Mouse (Mus musculus) heart, embryonic 12.5 days (tissue): ENCODE measurements around the gene Ugt1a9. TPM values are rescaled to one million over a fixed set of nuclear protein-coding genes. Genes with fewer than 3 reads are reported as not detected.

Source experiments
- ATAC-seq: fragments of 200-750 bp; cut with Nextera tagmentation; 2 replicates; pipeline ENCODE4 v1.8.0; 2017; ENCODE audit warnings: moderate TSS enrichment, moderate library complexity; ENCODE audit not compliant: insufficient number of reproducible peaks, low FRiP score
- H3K27ac ChIP-seq: fragments of 300-500 bp; sonication (generic); 2 replicates; pipeline ENCODE4 v1.5.1; 2016; ENCODE audit warnings: mild to moderate bottlenecking, moderate library complexity; ENCODE audit not compliant: poor library complexity, severe bottlenecking
- H3K27me3 ChIP-seq: fragments of 300-500 bp; sonication (generic); replicated peaks from 2 replicates; pipeline ENCODE4 v1.6.1; 2016; ENCODE audit warnings: mild to moderate bottlenecking, moderate library complexity
- H3K36me3 ChIP-seq: fragments of 300-500 bp; sonication (generic); 2 replicates; pipeline ENCODE4 v1.6.1; 2016; ENCODE audit warnings: mild to moderate bottlenecking, moderate library complexity
- H3K4me1 ChIP-seq: fragments of 300-500 bp; sonication (generic); replicated peaks from 2 replicates; pipeline ENCODE4 v1.6.1; 2016; ENCODE audit warnings: mild to moderate bottlenecking
- H3K4me2 ChIP-seq: fragments of 300-500 bp; sonication (generic); 2 replicates; pipeline ENCODE4 v1.6.1; 2016; ENCODE audit warnings: mild to moderate bottlenecking, moderate library complexity
- H3K4me3 ChIP-seq: fragments of 300-500 bp; sonication (generic); 2 replicates; pipeline ENCODE4 v1.5.1; 2016; ENCODE audit warnings: mild to moderate bottlenecking
- H3K9ac ChIP-seq: fragments of 300-500 bp; sonication (generic); 2 replicates; pipeline ENCODE4 v1.6.1; 2016; ENCODE audit warnings: mild to moderate bottlenecking, moderate library complexity
- H3K9me3 ChIP-seq: fragments of 300-500 bp; sonication (generic); replicated peaks from 2 replicates; pipeline ENCODE4 v1.6.1; 2016; ENCODE audit warnings: mild to moderate bottlenecking, moderate library complexity
- WGBS: fragments of 180-500 bp; shearing (Covaris S2); methylation state at CpG from one replicate; pipeline ENCODE4 v1.1.7; 2016; 5-methylcytosine and 5-hydroxymethylcytosine counted together
- polyA plus RNA-seq: library from polyadenylated mRNA; unstranded; fragments of >200 nt; fragmentation: Nextera tagmentation; extraction: Ambion mirVana; gene quantifications from 2 replicates; pipeline ENCODE4 v1.2.1, GENCODE M21; 2016

Ugt1a9 gene
- polyA plus RNA-seq, 1 experiment from 2014 or later = not detected

DNA sequence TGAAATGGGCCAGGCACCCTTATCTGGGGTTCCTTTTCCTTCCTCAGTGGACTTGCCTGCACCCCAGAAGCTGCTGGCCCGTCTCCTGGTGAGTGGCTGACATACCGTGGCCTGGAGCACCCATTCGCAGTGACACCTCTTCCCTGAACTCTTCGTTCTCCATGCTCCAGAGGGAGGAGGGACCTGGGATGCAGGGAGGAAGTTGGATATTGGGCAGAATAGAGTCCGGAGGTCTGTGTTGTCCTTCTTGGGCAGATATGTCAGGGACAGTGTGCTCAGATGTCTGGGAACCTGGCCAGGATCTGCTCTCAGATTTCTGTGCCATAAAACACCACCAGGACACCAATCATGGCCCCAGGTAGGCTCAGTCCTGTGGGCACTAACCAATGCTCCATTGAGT lies 169.5 kb downstream of the Ugt1a9 start:
- WGBS = 64% methylated on average over 5 of the region's 5 CpGs

DNA sequence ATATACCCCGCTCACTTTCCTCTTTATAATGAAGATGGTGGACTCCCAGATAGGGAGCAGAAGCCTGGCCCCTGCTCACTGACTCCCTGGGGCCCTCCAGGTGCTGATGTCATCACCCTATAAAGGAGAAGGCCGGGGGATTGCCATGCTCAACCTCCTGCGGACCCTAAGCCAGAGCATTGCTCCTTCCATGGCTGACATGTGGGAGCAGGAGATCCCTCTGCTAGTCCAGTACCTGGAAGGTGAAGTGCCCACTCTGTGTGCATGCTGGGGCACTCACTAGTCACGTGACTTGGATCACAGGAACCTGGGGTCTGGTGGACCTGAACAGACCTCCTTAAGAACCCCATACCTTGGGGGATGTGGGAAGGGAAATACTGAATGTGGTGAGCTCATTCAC lies 170.0 kb downstream of the Ugt1a9 start:
- WGBS = 61% methylated on average over 4 of the region's 4 CpGs
- H3K36me3 ChIP-seq = no peaks in the 10 kb centered on the region
- no peak overlapping the region for H3K4me2 ChIP-seq
- H3K27ac ChIP-seq = no peak overlapping the region
- H3K4me3 ChIP-seq = no peak overlapping the region
- ATAC-seq = 0 out of 2 replicates have a peak, but pooled peaks have one; percentile 0
- H3K9me3 ChIP-seq = peaks cover 90% of the 10 kb centered on the region
- no peak overlapping the region for H3K9ac ChIP-seq
- H3K27me3 ChIP-seq = no peaks in the 10 kb centered on the region
- no peaks in the 10 kb centered on the region for H3K4me1 ChIP-seq

More for the DNA sequence above, 169.5 kb downstream of the Ugt1a9 start:
- no peaks in the 10 kb centered on the region for H3K27me3 ChIP-seq
- H3K27ac ChIP-seq = no peak overlapping the region
- no peak overlapping the region for H3K4me2 ChIP-seq
- ATAC-seq = 0 out of 2 replicates have a peak, but pooled peaks have one; percentile 0
- no peaks in the 10 kb centered on the region for H3K4me1 ChIP-seq
- no peak overlapping the region for H3K4me3 ChIP-seq
- no peaks in the 10 kb centered on the region for H3K36me3 ChIP-seq
- no peak overlapping the region for H3K9ac ChIP-seq
- peaks cover 90% of the 10 kb centered on the region for H3K9me3 ChIP-seq

DNA sequence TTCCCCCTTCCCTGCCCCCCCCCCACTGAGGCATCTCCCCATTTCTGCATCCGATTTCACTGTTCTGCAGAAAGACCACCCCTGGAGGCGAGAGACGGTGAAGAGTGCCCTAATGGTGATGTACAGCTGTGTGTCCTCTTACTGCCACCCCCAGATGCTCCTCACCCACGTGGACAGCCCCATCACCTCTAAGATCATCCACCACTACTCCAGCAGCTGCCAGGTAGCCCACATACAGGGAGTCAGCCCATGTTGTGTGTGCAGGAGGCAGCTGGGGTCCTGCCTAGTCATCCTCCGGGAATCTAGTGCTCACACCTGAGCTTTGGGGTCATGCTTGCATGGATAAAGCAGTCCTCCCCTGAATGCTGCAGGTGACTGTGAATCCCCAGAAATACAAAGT lies 173.3 kb downstream of the Ugt1a9 start:
- no peaks in the 10 kb centered on the region for H3K36me3 ChIP-seq
- ATAC-seq = no peak
- H3K4me1 ChIP-seq = no peaks in the 10 kb centered on the region
- H3K4me3 ChIP-seq = no peak overlapping the region
- no peaks in the 10 kb centered on the region for H3K27me3 ChIP-seq
- H3K27ac ChIP-seq = no peak overlapping the region
- H3K9me3 ChIP-seq = peaks cover 93% of the 10 kb centered on the region
- H3K4me2 ChIP-seq = no peak overlapping the region
- WGBS = 58% methylated on average over 5 of the region's 5 CpGs
- H3K9ac ChIP-seq = no peak overlapping the region

DNA sequence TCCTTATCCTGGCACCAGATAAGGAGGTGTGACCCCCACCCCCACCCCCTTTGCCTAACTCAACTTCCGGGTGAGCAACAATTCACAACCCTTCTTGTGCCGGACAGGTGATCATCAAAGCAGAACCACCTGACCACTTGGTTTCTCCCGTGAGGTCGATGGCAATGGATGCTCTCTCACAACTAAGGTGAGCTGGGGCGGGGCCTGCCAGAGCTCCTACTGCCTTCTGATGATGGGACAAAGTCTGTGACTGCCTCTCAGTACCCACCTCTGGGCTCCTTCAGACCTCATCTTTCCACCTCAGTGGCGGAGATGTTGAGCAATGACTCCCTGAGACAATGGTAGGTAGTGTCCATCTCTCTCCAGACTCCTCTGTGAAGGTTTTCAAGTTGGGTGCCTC lies 175.3 kb downstream of the Ugt1a9 start:
- Histone ChIP-seq H3K9ac (no peak overlapping the region), H3K4me1 (no peaks in the 10 kb centered on the region), H3K36me3 (no peaks in the 10 kb centered on the region), H3K4me3 (no peak overlapping the region), H3K4me2 (no peak overlapping the region), H3K27me3 (no peaks in the 10 kb centered on the region), H3K27ac (no peak overlapping the region), H3K9me3 (peaks cover 93% of the 10 kb centered on the region)
- ATAC-seq = no peak
- 73% methylated on average over 6 of the region's 6 CpGs for WGBS

DNA sequence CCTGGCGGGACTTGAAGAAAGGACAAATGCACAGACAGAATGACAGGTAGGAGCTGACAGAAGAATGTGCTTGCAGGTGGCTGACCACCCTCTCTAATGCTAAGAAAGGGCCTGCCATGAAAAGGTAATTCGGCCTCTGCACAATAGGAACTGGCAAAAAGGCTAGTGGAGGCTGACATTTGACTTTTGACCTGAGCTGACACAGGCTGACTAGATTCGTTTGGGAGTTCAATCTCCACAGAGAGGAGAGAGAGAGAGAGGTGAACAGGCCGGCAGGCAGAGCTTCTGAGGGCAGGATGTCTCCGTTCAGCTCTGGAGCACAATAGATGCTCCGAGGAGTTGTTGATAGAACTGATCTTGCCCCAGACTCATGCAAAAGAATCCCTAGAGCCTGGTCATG lies 175.8 kb downstream of the Ugt1a9 start:
- Histone ChIP-seq H3K4me2 (no peak overlapping the region), H3K9ac (no peak overlapping the region), H3K9me3 (peaks cover 93% of the 10 kb centered on the region), H3K27ac (no peak overlapping the region), H3K4me1 (no peaks in the 10 kb centered on the region), H3K36me3 (no peaks in the 10 kb centered on the region), H3K4me3 (no peak overlapping the region), H3K27me3 (no peaks in the 10 kb centered on the region)
- 37% methylated on average over 6 of the region's 6 CpGs for WGBS
- ATAC-seq = no peak

DNA sequence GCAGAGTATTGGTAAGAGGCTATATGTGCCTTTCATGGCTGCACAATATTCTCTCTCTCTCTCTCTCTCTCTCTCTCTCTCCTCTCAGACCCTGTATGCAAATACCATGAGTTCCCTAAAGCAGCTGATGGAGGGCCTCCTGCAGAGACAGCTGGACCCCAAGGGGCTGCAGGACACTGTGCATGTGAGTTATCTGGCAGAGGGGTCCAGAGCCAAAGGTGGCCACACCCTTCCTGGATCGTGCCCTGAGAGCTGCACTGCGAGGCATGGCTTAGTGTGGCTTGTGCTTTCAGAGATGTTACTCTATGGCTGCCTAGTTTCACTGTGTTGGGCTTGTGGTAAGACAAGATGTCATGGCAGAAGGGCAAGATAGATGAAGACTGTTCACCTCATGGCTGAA lies 177.1 kb downstream of the Ugt1a9 start:
- Histone ChIP-seq H3K9me3 (peaks cover 95% of the 10 kb centered on the region), H3K4me2 (no peak overlapping the region), H3K9ac (no peak overlapping the region), H3K4me1 (no peaks in the 10 kb centered on the region), H3K27ac (no peak overlapping the region), H3K4me3 (no peak overlapping the region), H3K27me3 (no peaks in the 10 kb centered on the region), H3K36me3 (no peaks in the 10 kb centered on the region)
- ATAC-seq = no peak
- 40% methylated on average over 2 of the region's 2 CpGs for WGBS

DNA sequence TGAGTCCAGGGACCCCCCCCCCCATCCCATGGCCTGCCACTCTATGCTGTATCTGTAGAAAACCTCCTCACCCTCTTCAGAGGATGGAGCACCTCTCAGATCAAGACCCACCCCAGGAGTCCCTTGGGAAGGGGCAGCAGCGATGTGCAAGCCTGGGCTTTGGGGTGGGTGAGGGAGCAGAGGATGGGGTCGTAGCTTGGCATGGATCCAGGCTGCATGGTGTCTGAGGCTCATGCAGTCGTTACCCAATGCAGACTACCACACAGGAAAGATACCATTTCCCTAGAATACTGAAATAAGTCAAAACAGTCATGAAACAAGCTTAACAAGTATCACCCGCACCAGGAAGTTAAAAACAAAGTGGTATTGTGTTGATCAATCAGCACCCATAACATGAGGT lies 178.1 kb downstream of the Ugt1a9 start:
- Histone ChIP-seq H3K4me3 (no peak overlapping the region), H3K4me2 (no peak overlapping the region), H3K27ac (no peak overlapping the region), H3K9ac (no peak overlapping the region), H3K9me3 (peaks cover 96% of the 10 kb centered on the region), H3K36me3 (no peaks in the 10 kb centered on the region), H3K4me1 (no peaks in the 10 kb centered on the region), H3K27me3 (no peaks in the 10 kb centered on the region)
- WGBS = 62% methylated on average over 4 of the region's 4 CpGs
- no peak for ATAC-seq

DNA sequence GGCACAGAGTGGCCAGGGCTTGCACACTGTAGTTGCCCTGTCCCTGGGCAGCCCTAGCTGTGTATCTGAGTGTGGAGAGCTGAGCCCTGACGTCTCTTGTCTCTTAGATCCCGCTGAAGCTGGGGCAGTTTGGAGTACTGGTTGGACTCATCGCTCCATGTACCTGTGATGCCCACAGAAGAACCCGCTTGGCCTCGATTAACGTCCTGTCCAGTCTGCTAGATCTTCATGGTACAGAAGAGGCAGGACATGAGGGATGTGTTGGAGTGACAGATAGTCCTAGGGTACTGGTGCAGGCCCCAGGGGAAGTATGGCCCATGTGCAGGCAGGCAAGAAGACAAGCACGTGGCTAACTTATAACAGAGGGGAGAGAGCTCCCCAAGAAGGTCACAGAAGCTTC lies 179.0 kb downstream of the Ugt1a9 start:
- H3K4me3 ChIP-seq = no peak overlapping the region
- H3K27me3 ChIP-seq = no peaks in the 10 kb centered on the region
- ATAC-seq = no peak
- peaks cover 92% of the 10 kb centered on the region for H3K9me3 ChIP-seq
- WGBS = 69% methylated on average over 7 of the region's 7 CpGs
- H3K4me2 ChIP-seq = no peak overlapping the region
- H3K9ac ChIP-seq = no peak overlapping the region
- no peak overlapping the region for H3K27ac ChIP-seq
- H3K36me3 ChIP-seq = no peaks in the 10 kb centered on the region
- H3K4me1 ChIP-seq = no peaks in the 10 kb centered on the region

DNA sequence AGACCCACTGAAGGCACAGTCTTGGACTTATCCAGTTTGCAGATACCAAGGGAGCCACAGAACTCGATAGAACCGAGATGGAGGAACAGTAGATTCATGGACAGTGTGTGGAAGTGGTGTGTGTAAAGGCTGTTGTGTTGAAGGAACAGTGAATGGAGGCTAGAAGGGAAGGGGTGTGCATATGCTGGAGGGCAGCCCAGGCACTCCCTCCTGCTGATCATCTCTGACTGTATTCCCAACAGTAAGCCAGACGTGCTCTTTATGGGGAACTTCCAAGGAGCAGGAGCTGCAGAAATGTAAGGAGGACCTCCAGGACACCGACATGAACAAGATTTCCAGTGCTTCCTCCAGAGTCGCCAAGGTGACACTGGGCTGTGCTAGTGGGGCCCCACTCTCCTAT lies 179.4 kb downstream of the Ugt1a9 start:
- Histone ChIP-seq H3K27me3 (no peaks in the 10 kb centered on the region), H3K4me2 (no peak overlapping the region), H3K4me3 (no peak overlapping the region), H3K4me1 (no peaks in the 10 kb centered on the region), H3K27ac (no peak overlapping the region), H3K9me3 (peaks cover 92% of the 10 kb centered on the region), H3K36me3 (no peaks in the 10 kb centered on the region), H3K9ac (no peak overlapping the region)
- no peak for ATAC-seq
- WGBS = 75% methylated on average over 5 of the region's 5 CpGs

DNA sequence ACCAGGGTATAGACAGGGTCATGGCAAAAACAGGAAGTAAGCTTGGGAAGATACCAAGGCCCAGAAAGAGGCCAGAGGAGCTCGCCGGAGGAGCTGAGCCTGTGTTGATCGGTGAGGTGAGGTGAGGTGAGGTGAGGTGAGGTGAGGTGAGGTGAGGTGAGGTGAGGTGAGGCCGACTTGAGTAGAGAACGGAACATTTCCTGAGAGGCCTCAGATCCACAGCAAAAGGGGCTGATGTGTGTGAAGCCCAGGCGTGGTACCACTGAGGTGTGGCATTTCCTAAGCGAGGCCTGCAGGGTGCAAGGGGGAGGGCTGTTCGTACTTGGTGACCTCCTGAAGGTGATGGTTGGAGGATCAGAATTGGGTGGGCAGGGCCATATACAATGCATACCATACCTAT lies 182.5 kb downstream of the Ugt1a9 start:
- no peaks in the 10 kb centered on the region for H3K36me3 ChIP-seq
- no peak for ATAC-seq
- H3K9ac ChIP-seq = no peak overlapping the region
- no peak overlapping the region for H3K27ac ChIP-seq
- peaks cover 91% of the 10 kb centered on the region for H3K9me3 ChIP-seq
- H3K27me3 ChIP-seq = no peaks in the 10 kb centered on the region
- WGBS = 67% methylated on average over 8 of the region's 8 CpGs
- no peak overlapping the region for H3K4me3 ChIP-seq
- no peaks in the 10 kb centered on the region for H3K4me1 ChIP-seq
- no peak overlapping the region for H3K4me2 ChIP-seq

DNA sequence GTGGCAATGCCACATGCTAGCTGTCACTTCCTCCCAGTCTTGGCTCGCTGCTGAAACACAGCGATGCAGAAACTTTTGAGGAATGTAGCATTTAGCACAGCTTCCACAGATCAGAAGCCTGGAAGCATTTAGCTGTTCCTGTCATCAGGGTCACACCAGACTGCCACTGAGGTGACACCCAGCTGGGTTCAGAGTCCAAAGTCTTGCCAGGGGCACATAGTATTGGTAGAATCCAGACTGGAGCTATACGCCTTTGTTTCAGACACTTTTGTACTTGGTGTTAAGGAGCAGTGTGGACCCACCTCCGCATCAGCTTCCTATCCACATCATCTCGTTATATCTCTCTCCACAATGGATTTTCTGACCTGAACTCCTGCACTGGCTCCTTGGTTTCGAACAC lies 182.9 kb downstream of the Ugt1a9 start:
- H3K4me2 ChIP-seq = no peak overlapping the region
- ATAC-seq = no peak
- H3K27me3 ChIP-seq = no peaks in the 10 kb centered on the region
- H3K4me3 ChIP-seq = no peak overlapping the region
- H3K9ac ChIP-seq = no peak overlapping the region
- H3K4me1 ChIP-seq = no peaks in the 10 kb centered on the region
- H3K9me3 ChIP-seq = peaks cover 91% of the 10 kb centered on the region
- no peak overlapping the region for H3K27ac ChIP-seq
- H3K36me3 ChIP-seq = no peaks in the 10 kb centered on the region
- 61% methylated on average over 6 of the region's 6 CpGs for WGBS

DNA sequence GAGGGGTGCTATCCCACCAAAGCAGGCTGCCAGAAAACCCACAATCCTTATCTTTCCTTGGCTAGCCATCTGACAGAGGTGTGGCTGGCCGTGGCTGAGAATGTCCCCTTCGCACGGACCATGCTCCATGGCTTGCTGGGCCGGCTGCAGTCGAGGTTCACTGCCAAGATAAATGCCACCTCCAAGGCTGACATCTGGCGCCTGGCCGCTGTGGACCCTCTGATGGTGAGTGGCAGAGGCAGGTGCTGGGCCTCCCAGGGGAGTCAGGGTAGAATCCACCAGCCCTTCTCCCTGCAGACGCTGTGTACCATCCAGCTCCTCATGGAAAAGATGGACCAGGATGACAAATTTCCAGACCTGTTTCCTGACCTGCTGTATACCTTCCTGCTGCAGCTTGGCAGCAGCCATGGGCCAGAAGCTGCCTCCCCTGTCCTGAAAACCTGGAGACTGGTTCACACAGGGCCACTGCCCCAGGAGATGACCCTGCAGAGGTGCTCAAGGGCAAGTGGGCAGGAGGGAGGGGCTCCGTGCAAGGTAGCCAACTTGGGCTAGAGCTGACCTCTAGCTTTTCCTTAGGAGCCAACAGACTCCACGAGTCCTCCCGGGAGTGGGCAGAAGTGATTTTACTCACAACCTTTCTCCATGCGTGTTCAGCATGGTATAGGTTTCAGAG lies 184.3 kb downstream of the Ugt1a9 start:
- Histone ChIP-seq H3K4me3 (no peak overlapping the region), H3K4me2 (no peak overlapping the region), H3K27ac (no peak overlapping the region), H3K9ac (no peak overlapping the region), H3K36me3 (peaks cover 4% of the 10 kb centered on the region), H3K4me1 (peaks cover 8% of the 10 kb centered on the region), H3K27me3 (no peaks in the 10 kb centered on the region), H3K9me3 (peaks cover 77% of the 10 kb centered on the region)
- WGBS = 79% methylated on average over 12 of the region's 12 CpGs
- ATAC-seq = no peak
